Mouse (Mus musculus) urinary bladder, postnatal 14 days (tissue): Measurements from ENCODE around the gene Fah.
A peak's percentile ranks its signal among the peaks of the same experiment; 100 is the strongest.

ENCODE experiments used
- DNase-seq: peaks from one replicate; pipeline ENCODE4 v3.0.0; 2021; ENCODE audit warnings: low spot score

Gene Fah

GRCm38 (mm10) chr7:84606293-84606749 lies at the start of gene Fah:
TSS of gene Fah (minus strand) at chr7:84606722.
- peak; percentile 52 for DNase-seq

DNA sequence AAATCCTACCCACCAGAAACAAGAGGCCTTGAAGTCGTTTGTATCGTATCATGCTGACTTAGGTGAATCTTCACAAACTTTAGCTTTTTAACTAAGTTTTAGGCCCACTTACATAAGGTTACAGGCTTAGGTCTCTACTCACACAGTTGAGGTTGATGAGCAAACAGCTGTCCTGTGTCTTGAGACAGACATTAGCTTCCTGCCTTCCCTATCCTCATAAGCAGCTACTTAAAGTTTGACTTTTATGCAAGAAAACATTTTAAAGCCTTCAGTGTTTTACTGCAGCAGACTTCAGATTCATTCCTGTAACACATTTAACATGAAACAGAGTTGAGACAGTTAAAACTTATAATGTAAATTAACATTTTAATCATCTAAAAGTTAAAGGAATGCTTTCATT lies 46.2 kb upstream of the Fah start:
- DNase-seq, result no peak

DNA sequence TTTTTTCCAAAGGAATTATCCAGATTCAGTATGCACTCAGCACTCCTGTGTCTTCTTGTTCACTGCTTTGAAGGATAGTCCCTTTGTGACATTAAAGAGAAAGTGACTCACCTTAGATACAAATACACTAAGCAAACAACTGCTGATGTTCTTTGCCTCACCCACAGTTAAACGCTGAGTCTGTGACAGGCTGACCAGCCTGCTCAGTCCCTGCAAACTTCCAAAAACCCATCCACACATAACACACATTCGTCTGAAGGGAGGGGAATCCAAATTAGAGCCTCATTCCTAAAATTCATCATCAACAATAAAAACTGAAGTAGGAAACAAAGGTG lies 45.4 kb upstream of the Fah start:
- no peak for DNase-seq

DNA sequence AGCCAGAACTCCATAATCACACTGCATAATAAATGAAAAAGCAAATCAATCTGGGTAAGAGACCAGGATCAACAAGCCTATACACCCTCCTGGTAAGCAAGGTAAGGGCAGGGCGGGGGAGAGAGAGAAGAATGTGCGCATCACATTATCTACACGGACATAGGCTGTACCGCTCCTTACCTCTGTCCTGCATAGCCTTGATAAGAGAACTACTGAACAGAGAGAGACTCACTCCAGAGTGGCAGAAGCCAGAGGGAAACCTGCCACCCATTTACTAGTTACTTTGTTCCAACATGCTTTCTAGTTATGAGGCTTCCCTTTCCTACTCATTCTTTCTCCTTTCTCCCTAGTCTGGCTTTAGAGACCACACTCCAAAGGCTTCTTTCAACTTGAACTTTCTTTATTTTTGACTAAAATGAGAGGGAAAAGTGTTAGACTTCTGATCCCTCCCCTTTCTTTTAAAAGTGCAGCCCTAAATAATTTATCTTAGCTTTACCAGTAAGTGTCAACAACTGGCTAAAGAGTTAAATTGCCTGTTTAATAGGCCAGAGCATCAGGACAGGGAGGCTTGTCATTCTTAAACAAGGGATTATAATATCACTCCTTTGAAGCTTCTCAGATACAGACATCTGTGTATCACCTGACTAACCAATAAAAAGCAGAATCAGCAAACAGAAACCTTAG lies 44.9 kb upstream of the Fah start:
- DNase-seq, result no peak

DNA sequence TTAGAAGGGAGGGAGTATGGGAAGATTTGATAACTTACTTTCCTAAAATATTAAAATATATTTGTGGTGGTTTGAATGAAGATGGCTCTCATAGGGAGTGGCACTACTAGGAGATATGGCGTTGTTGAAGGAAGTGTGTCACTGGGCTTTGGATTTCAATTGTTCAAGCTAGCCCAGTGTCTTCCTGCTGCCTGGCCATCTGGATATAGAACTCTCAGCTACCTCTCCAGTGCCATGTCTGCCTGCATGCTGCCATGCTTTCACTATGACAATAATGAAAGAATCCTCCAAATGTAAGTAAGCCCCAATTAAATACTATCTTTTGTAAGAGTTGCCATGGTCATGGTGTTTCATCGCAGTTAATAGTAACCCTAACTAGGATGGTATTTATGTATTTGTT lies 42.5 kb upstream of the Fah start:
- DNase-seq, result no peak

DNA sequence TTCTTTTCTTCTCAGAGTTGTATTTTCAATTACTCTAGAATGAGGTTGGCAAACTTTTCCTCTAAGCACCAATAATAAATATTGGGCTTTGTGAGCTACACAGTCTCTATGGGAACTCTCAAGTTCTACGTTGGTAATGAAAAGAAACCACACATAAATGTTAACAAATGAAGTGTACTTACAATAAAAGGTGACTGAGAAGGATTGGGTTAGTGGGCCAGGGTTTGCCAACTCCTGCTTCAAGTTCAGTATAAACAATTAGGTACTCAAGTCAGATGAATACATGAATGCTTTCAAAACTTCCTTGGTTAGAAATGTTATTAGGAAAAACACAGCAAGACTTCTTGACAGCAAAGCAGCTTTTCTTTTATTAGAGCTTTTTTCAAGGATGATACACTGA lies 39.7 kb upstream of the Fah start:
- no peak for DNase-seq

DNA sequence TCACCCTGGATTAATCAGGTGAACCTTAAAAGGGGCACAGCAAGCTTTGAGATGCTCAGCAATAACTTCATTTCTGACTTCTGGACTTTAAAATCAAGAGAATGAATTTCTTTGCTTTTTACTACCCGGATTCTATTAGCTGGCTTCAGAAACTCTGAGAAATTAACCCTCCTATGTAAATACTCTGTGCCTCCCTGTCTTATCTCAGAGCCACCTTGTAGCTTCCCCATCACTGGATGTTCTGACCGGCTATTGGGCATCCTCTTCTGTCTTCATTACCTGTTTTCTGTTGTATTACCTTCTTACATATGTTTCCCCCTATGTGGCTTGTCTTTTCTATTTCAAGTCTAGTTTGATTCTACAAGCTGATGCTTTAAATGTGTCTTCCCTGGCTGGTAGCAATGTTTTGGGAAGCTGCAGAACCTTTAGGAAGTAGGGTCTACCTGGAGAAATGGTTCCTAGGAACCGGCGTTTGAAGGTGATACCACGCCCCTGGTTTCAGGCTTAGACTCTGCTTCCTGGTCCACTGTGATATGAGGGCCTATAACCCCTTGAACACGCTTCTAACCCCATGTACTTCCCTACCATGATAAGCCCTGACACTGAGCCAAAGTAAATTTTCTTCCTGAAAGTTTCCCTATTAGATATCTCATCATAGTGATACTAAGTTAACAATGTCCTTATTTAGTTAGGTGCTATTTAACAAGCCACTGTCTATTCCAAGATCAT lies 36.9 kb upstream of the Fah start:
- no peak for DNase-seq

- DNase-seq, result no peak
These were observed 35.8 kb upstream of the Fah start for GRCm38 (mm10) chr7:84642159-84642928.

DNA sequence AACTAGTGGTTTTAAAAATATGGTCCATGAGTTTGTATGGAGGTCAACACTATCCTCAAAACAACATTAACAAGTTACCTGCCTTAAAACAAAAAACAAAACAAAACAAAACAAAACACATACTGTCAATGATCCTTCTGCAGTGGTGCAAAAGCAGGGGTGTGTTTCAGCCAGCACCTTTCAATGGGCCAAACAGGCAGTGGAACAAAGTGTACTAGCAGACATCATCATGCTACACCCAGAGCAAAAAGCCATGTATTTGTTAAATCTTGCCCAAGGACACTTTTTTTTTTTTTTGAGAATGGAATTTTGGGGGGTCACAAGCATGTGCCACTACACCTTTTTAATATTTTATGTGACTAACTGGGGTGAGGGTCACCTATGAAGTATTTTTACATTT lies 30.4 kb upstream of the Fah start:
- DNase-seq, result no peak

DNA sequence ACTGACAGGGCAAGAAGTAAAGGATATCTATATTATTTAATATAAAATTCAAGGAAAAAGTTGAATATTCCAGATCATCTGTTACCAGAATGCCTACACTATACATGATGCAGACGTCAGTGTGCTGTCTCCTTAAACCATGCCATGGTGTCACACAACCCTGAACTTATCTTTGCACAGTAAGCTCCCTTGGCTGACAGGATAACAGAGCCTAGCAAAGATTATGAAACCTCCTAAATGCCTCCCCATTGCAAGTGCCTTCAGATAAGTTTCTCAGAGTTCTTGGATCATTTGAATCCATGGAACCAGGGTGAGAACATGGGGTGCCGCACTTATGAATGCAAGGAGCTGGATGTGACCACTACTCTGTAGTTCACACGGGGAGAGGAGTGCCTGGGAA lies 25.4 kb upstream of the Fah start:
- no peak for DNase-seq

DNA sequence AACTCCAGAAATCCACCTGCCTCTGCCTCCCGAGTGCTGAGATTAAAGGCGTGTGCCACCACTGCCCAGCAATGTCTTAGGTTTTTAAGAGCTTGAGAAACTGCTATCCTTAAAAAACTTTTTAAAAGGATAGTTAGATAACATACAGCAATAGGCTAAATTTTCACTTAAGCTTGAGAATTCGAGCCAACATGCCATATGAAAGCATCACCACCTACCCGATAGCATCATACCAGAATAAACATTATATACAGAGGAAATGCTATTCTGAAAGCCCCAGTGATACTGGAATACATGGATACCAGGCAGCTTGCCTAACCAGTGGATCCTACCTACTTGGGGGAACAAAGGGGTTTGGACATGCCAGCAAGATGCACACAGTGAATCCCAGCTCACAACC lies 17.2 kb upstream of the Fah start:
- DNase-seq, result no peak

GRCm38 (mm10) chr7:84620956-84621355 lies 14.4 kb upstream of the Fah start:
- DNase-seq, result no peak

- no peak for DNase-seq
These were observed 12.4 kb upstream of the Fah start for GRCm38 (mm10) chr7:84618951-84619350.

DNA sequence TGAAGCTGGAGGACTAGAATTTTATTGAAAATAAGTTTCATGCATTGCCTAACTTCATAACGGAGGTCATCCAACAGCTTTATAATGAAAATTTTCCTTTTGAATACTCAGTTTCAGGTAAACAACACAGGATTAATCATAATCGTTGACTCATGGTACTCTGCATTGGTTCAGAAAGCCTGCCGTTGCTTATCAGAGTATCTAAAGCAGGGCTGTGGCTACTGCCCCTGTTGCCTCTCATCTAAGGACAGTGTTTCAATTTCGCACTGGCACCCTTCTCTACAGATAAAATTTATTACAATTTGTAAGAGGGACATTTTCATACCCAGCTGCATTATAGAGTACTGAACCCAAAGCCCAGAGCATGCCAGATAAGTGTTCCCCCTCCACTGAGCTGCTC lies 5.9 kb upstream of the Fah start:
- DNase-seq, result no peak

DNA sequence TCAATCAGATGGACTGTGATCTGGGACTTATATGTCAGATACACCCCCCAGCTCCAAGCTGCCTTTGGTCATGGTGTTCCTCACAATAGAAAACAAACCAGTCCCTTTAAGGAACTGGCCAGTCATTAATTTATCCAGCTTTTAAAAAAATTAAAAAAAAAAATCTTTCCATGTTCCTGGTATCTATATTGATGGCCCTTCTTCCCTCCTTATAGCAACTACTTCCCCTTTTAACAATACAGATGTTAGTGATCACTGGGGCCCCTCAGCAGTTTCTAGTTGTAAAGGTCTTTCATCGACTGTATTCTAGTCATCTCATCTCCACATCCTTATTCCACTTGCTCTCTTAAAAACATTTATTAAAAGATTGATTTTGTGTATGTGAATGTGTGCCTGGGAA lies 5.1 kb upstream of the Fah start:
- no peak for DNase-seq

DNA sequence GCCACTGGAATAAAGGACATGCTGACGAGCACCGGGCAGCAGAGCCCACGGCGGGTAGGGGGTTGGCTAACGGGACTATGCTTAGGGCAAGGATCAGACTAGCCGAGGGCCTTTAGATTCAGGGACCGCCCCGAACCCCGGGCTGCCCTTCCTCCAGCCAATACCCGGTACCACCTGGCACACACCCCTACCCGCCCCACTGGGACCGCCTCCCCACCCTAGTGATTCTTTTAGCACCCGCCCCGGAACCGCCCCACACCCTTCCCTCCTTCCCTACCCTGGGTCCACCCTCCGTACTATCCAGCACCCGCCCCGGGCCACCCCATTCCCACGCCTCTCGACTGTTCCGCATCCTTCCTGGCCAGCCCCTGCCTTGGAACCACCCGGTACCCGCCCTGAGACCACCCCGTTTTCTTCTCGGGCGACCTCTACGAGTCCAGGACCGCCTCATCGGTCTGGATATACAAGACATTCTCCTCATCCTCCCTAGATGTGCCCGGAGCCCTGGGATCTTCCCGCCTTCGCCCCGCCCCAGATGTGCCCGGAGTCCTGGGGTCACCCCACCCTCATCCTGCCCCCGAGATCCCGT lies 724 bp downstream of the Fah start:
- DNase-seq, result peak; percentile 90

DNA sequence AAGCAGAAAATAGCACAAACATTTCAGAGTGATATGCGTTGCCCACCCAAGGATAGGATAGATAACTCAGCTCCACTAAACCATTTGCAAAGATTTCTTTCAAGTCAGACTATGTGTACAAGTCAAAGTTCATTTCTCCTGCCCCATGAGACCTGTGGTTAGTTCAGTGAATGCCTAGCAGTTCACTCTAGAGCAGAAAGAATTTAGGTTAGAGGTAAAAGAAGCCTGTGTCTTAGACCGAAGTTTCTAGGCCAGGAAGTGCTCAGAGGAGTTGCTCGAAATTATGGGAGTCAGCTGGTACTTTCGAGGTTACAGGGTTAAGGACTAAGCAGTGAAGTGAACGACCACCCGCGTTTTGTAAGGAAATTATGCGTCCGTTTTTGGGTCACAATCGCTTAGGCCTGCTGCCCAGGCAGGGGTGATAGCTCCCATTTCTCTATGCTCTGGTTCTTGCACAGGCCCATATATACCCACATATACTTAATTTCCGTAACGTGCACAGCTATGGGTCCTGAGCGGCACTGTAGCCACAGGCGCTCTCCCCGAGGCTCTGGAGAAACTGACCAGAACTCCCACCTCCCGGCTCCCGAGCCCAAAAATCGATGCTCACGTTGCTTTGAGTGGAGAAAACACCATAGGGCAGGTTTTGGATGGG lies 1.4 kb downstream of the Fah start:
- no peak for DNase-seq

DNA sequence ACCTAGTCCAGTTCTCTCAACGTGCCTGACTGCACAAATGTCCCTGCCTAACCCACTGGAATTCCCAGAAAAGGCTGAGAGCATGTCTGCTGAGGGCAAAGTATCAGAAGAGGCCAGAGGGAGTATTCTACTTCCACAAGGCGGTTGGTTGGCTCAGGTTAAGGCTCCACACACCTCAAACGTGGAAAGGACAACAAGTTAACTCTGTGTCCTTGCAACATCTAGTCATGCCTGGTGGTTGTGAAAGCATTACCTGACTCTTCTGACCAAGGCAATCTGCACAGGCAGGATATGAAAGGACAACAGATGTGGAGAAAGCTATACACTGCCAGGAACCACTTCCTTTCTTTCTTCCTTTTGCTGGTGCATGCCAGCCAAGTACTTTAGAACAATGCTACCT lies 2.0 kb downstream of the Fah start:
- DNase-seq, result no peak

DNA sequence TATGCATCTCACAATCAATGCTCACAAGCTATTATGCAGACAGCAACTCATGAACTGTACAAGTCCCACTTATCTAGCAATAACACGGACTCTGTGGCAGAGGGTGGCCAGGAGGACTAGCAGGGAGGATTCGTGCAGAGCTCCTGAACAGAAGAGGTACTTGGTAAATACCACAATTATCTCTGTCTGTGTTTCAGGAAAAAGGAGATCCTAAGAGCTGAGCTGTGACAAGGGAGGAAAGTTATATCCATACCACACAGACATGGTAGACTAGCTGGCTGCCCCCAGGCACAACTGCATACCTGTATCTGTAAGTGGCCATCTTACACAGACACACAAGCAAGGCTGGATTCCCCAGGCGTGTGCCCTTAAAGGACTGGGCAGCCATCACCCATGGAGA lies 5.2 kb downstream of the Fah start:
- no peak for DNase-seq

- no peak for DNase-seq
These were observed 5.9 kb downstream of the Fah start for GRCm38 (mm10) chr7:84600631-84601030.

- DNase-seq, result no peak
These were observed 9.9 kb downstream of the Fah start for GRCm38 (mm10) chr7:84596633-84597032.

DNA sequence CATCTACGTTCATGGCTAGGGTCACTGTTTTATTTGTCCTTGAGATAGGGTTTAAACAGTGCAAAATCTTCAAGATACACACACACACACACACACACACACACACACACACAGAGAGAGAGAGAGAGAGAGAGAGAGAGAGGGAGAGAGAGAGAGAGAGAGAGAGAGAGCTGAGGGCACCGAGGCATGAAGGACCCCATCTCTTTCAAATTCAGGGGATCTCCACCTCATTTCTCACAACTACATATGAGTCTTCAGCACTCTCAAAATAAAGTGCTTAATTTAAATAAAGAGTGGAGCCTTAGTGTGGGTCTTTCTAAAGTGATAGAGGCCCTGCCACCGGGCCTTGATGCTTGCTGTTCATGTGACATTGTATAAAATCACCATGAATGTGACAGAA lies 10.5 kb downstream of the Fah start:
- no peak for DNase-seq
